Mouse (Mus musculus) forebrain, embryonic 16.5 days (tissue): Measurements from ENCODE around the gene Olfr143. TPM values are rescaled to one million over a fixed set of nuclear protein-coding genes. Genes with fewer than 3 reads are reported as not detected.

Experiments
- ATAC-seq: fragments of 200-750 bp; cut with Nextera tagmentation; 2 replicates; pipeline ENCODE4 v1.8.0; 2017; ENCODE audit warnings: mild to moderate bottlenecking, moderate library complexity
- H3K27ac ChIP-seq: fragments of 300-500 bp; sonication (generic); 2 replicates; pipeline ENCODE4 v1.5.1; 2014; ENCODE audit warnings: low read length, control low read depth
- H3K27me3 ChIP-seq: fragments of 300-500 bp; sonication (generic); replicated peaks from 2 replicates; pipeline ENCODE4 v1.6.1; 2014; ENCODE audit warnings: low read length; ENCODE audit not compliant: control insufficient read depth, insufficient read depth
- H3K36me3 ChIP-seq: fragments of 300-500 bp; sonication (generic); 2 replicates; pipeline ENCODE4 v1.6.1; 2014; ENCODE audit not compliant: control insufficient read depth, insufficient read depth
- H3K4me1 ChIP-seq: fragments of 300-500 bp; sonication (generic); replicated peaks from 2 replicates; pipeline ENCODE4 v1.6.1; 2014; ENCODE audit warnings: low read length; ENCODE audit not compliant: control insufficient read depth, insufficient read depth
- H3K4me2 ChIP-seq: fragments of 300-500 bp; sonication (generic); 2 replicates; pipeline ENCODE4 v1.6.1; 2014; ENCODE audit warnings: mild to moderate bottlenecking, low read length, control low read depth
- H3K4me3 ChIP-seq: fragments of 300-500 bp; sonication (generic); replicated peaks from 2 replicates; pipeline ENCODE4 v1.5.1; 2014; ENCODE audit warnings: mild to moderate bottlenecking, low read length, control low read depth
- H3K9ac ChIP-seq: fragments of 300-500 bp; sonication (generic); replicated peaks from 2 replicates; pipeline ENCODE4 v1.6.1; 2014; ENCODE audit warnings: low read depth, low read length, control low read depth
- H3K9me3 ChIP-seq: fragments of 300-500 bp; sonication (generic); 2 replicates; pipeline ENCODE4 v1.6.1; 2016; ENCODE audit warnings: low read length; ENCODE audit not compliant: control insufficient read depth
- WGBS: fragments of 180-500 bp; shearing (Covaris S2); extraction: QIAGEN DNeasy Blood & Tissue Kit; methylation state at CpG from one replicate; pipeline ENCODE4 v1.1.7; 2014; 5-methylcytosine and 5-hydroxymethylcytosine counted together
- polyA plus RNA-seq: library from polyadenylated mRNA; unstranded; fragments of >200 nt; fragmentation: Nextera tagmentation; extraction: Ambion mirVana; gene quantifications from 2 replicates; pipeline ENCODE4 v1.2.1, GENCODE M21; 2015

The Olfr143 gene
- not detected in 2 replicates for polyA plus RNA-seq

- H3K4me2 ChIP-seq, result no peak within 1 kb of the TSS
- no peaks in the 10 kb centered on the region for H3K27me3 ChIP-seq
- no peaks in the 10 kb centered on the region for H3K9me3 ChIP-seq
- no peak for ATAC-seq
- no peak within 1 kb of the TSS for H3K27ac ChIP-seq
- H3K4me1 ChIP-seq, result no peaks in the 10 kb centered on the region
- H3K4me3 ChIP-seq, result no peak within 1 kb of the TSS
- no peaks in the 10 kb centered on the region for H3K36me3 ChIP-seq
- no peak within 1 kb of the TSS for H3K9ac ChIP-seq
These were observed at the start of gene Olfr143 for GRCm38 (mm10) chr9:38252474-38252873. Olfr143 (plus strand) TSS chr9:38252774.

GRCm38 (mm10) chr9:38208065-38208464 lies 44.5 kb upstream of the Olfr143 start, which contains the start of gene Olfr893:
Olfr893 (plus strand) TSS chr9:38208365.
- Histone ChIP-seq H3K4me1 (no peaks in the 10 kb centered on the region), H3K36me3 (no peaks in the 10 kb centered on the region), H3K27ac (no peak within 1 kb of the TSS), H3K27me3 (no peaks in the 10 kb centered on the region), H3K4me3 (no peak within 1 kb of the TSS), H3K9me3 (no peaks in the 10 kb centered on the region), H3K4me2 (no peak within 1 kb of the TSS), H3K9ac (no peak within 1 kb of the TSS)
- 86% methylated on average over 3 of the region's 3 CpGs for WGBS
- ATAC-seq, result no peak

GRCm38 (mm10) chr9:38217755-38218154 lies 34.8 kb upstream of the Olfr143 start, which contains the start of gene Olfr894:
Olfr894 (plus strand) TSS chr9:38218055.
- no peak for ATAC-seq
- Histone ChIP-seq H3K27ac (no peak within 1 kb of the TSS), H3K4me1 (no peaks in the 10 kb centered on the region)

GRCm38 (mm10) chr9:38267551-38267950 lies 15.0 kb downstream of the Olfr143 start, which contains the start of gene Olfr895:
Olfr895 (plus strand) TSS chr9:38267851.
- Histone ChIP-seq H3K4me2 (no peak within 1 kb of the TSS), H3K9ac (no peak within 1 kb of the TSS), H3K36me3 (no peaks in the 10 kb centered on the region), H3K4me3 (no peak within 1 kb of the TSS), H3K27ac (no peak within 1 kb of the TSS), H3K9me3 (no peaks in the 10 kb centered on the region), H3K27me3 (no peaks in the 10 kb centered on the region), H3K4me1 (no peaks in the 10 kb centered on the region)
- ATAC-seq, result no peak

More at GRCm38 (mm10) chr9:38217755-38218154, 34.8 kb upstream of the Olfr143 start, which contains the start of gene Olfr894:
- Histone ChIP-seq H3K9me3 (no peaks in the 10 kb centered on the region), H3K36me3 (no peaks in the 10 kb centered on the region), H3K27me3 (no peaks in the 10 kb centered on the region), H3K9ac (no peak within 1 kb of the TSS), H3K4me3 (no peak within 1 kb of the TSS), H3K4me2 (no peak within 1 kb of the TSS)

- Histone ChIP-seq H3K4me3 (no peak within 1 kb of the TSS), H3K27ac (no peak within 1 kb of the TSS), H3K4me1 (no peaks in the 10 kb centered on the region), H3K4me2 (no peak within 1 kb of the TSS), H3K27me3 (no peaks in the 10 kb centered on the region), H3K9ac (no peak within 1 kb of the TSS), H3K36me3 (no peaks in the 10 kb centered on the region), H3K9me3 (no peaks in the 10 kb centered on the region)
- 95% methylated on average over 1 of the region's 1 CpGs for WGBS
- no peak for ATAC-seq
These were observed 38.2 kb downstream of the Olfr143 start, which contains the start of gene Olfr896-ps1 for GRCm38 (mm10) chr9:38290807-38291206. Olfr896-ps1 (plus strand) TSS chr9:38291107.

Other genes starting within 250 kb of the Olfr143 start
- not detected in 2 replicates for gene Olfr883, start 227.0 kb upstream of the Olfr143 start, polyA plus RNA-seq
- gene Olfr884, start 206.2 kb upstream of the Olfr143 start, polyA plus RNA-seq, result not detected in 2 replicates
- not detected in 2 replicates for gene Olfr885, start 191.5 kb upstream of the Olfr143 start, polyA plus RNA-seq
- not detected in 2 replicates for gene Olfr887, start 168.7 kb upstream of the Olfr143 start, polyA plus RNA-seq
- gene Olfr888, start 144.6 kb upstream of the Olfr143 start, polyA plus RNA-seq, result not detected in 2 replicates
- 0.05 TPM in 1 of 2 replicates, not detected in the other for gene Olfr889, start 137.6 kb upstream of the Olfr143 start, polyA plus RNA-seq
- gene Olfr890, start 110.3 kb upstream of the Olfr143 start, polyA plus RNA-seq, result not detected in 2 replicates
- not detected in 2 replicates for gene Olfr891, start 72.0 kb upstream of the Olfr143 start, polyA plus RNA-seq
- not detected in 2 replicates for gene Olfr893, start 44.4 kb upstream of the Olfr143 start, polyA plus RNA-seq
- not detected in 2 replicates for gene Olfr894, start 34.7 kb upstream of the Olfr143 start, polyA plus RNA-seq
- gene Olfr895, start 15.1 kb downstream of the Olfr143 start, polyA plus RNA-seq, result not detected in 2 replicates
- gene Olfr896-ps1, start 38.3 kb downstream of the Olfr143 start, polyA plus RNA-seq, result not detected in 2 replicates
- gene Olfr25, start 76.3 kb downstream of the Olfr143 start, polyA plus RNA-seq, result not detected in 2 replicates
- not detected in 2 replicates for gene Olfr898, start 95.6 kb downstream of the Olfr143 start, polyA plus RNA-seq
- not detected in 2 replicates for gene Olfr250, start 114.1 kb downstream of the Olfr143 start, polyA plus RNA-seq
- not detected in 2 replicates for gene Olfr251, start 124.3 kb downstream of the Olfr143 start, polyA plus RNA-seq
- gene Olfr147, start 148.9 kb downstream of the Olfr143 start, polyA plus RNA-seq, result not detected in 2 replicates
- not detected in 2 replicates for gene Olfr901, start 176.7 kb downstream of the Olfr143 start, polyA plus RNA-seq
- gene Olfr902, start 194.9 kb downstream of the Olfr143 start, polyA plus RNA-seq, result not detected in 2 replicates
- gene Olfr904, start 210.4 kb downstream of the Olfr143 start, polyA plus RNA-seq, result not detected in 2 replicates
- not detected in 2 replicates for gene Olfr905, start 218.3 kb downstream of the Olfr143 start, polyA plus RNA-seq
- gene Olfr906, start 234.3 kb downstream of the Olfr143 start, polyA plus RNA-seq, result not detected in 2 replicates
- not detected in 2 replicates for gene Olfr907, start 243.0 kb downstream of the Olfr143 start, polyA plus RNA-seq